Mouse (Mus musculus) midbrain, embryonic 16.5 days (tissue): ENCODE measurements around the gene Pdgfra. TPM values are rescaled to one million over a fixed set of nuclear protein-coding genes. Genes with fewer than 3 reads are reported as not detected.
A peak's percentile ranks its signal among the peaks of the same experiment; 100 is the strongest.

ENCODE experiments used
- ATAC-seq: fragments of 200-750 bp; cut with Nextera tagmentation; 2 replicates; pipeline ENCODE4 v1.8.0; 2017; ENCODE audit warnings: moderate TSS enrichment
- H3K27ac ChIP-seq: fragments of 300-500 bp; sonication (generic); 2 replicates; pipeline ENCODE4 v1.5.1; 2014; ENCODE audit warnings: mild to moderate bottlenecking, low read length, mixed read lengths
- H3K27me3 ChIP-seq: fragments of 300-500 bp; sonication (generic); 2 replicates; pipeline ENCODE4 v1.6.1; 2014; ENCODE audit warnings: low read depth, low read length, mixed read lengths; ENCODE audit not compliant: control insufficient read depth, insufficient read depth
- H3K36me3 ChIP-seq: fragments of 300-500 bp; sonication (generic); 2 replicates; pipeline ENCODE4 v1.6.1; 2014; ENCODE audit warnings: mild to moderate bottlenecking, low read length, moderate library complexity, mixed read lengths; ENCODE audit not compliant: control insufficient read depth, insufficient read depth
- H3K4me1 ChIP-seq: fragments of 300-500 bp; sonication (generic); 2 replicates; pipeline ENCODE4 v1.6.1; 2014; ENCODE audit warnings: mild to moderate bottlenecking, low read length, mixed read lengths; ENCODE audit not compliant: control insufficient read depth, insufficient read depth
- H3K4me2 ChIP-seq: fragments of 300-500 bp; sonication (generic); 2 replicates; pipeline ENCODE4 v1.6.1; 2014; ENCODE audit warnings: mild to moderate bottlenecking, low read length, mixed read lengths
- H3K4me3 ChIP-seq: fragments of 300-500 bp; sonication (generic); 2 replicates; pipeline ENCODE4 v1.5.1; 2014; ENCODE audit warnings: low read depth, mild to moderate bottlenecking, low read length, moderate library complexity, mixed read lengths
- H3K9ac ChIP-seq: fragments of 300-500 bp; sonication (generic); 2 replicates; pipeline ENCODE4 v1.6.1; 2014; ENCODE audit warnings: low read depth, low read length, mixed read lengths
- H3K9me3 ChIP-seq: fragments of 300-500 bp; sonication (generic); replicated peaks from 2 replicates; pipeline ENCODE4 v1.6.1; 2014; ENCODE audit warnings: mild to moderate bottlenecking, low read length, mixed read lengths; ENCODE audit not compliant: control insufficient read depth, poor library complexity, severe bottlenecking
- WGBS: fragments of 180-500 bp; shearing (Covaris S2); extraction: QIAGEN DNeasy Blood & Tissue Kit; methylation state at CpG from one replicate; pipeline ENCODE4 v1.1.7; 2014; 5-methylcytosine and 5-hydroxymethylcytosine counted together
- polyA plus RNA-seq: library from polyadenylated mRNA; unstranded; fragments of >200 nt; fragmentation: Nextera tagmentation; extraction: Ambion mirVana; gene quantifications from 2 replicates; pipeline ENCODE4 v1.2.1, GENCODE M21; 2015

The Pdgfra gene
- polyA plus RNA-seq, 1 experiment from 2014 or later, result 15.2 TPM

GRCm38 (mm10) chr5:75214520-75214919 lies 62.4 kb downstream of the Pdgfra start:
- no peak overlapping the region for H3K4me3 ChIP-seq
- H3K27ac ChIP-seq, result no peak overlapping the region
- H3K27me3 ChIP-seq, result no peaks in the 10 kb centered on the region
- no peaks in the 10 kb centered on the region for H3K36me3 ChIP-seq
- ATAC-seq, result peak; percentile 65; the same call in 1 of the 2 replicates
- H3K9ac ChIP-seq, result no peak overlapping the region
- no peak overlapping the region for H3K4me2 ChIP-seq
- WGBS, result 49% methylated on average over 6 of the region's 6 CpGs
- no peaks in the 10 kb centered on the region for H3K9me3 ChIP-seq
- H3K4me1 ChIP-seq, result no peaks in the 10 kb centered on the region

DNA sequence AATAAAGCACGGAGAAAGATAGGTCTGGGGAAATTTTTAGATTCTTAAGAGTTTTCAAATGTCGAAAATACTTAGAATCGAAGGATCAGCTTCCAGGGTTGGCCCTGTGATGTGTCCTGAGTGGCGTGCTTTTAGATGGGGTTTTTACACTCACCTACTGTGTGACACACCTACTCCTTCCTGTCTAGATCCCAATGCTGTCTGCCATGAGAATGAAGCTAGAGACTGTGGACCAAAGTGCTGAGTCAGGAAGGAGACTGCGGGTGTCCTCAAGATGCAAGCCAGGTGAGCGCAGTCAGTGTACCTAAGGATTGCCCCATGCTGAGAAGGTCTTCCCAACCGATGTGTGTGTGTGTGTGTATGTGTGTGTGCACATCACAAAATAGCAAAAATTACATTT lies 62.8 kb downstream of the Pdgfra start:
- no peak overlapping the region for H3K4me2 ChIP-seq
- no peaks in the 10 kb centered on the region for H3K4me1 ChIP-seq
- no peaks in the 10 kb centered on the region for H3K27me3 ChIP-seq
- 78% methylated on average over 7 of the region's 7 CpGs for WGBS
- H3K36me3 ChIP-seq, result no peaks in the 10 kb centered on the region
- H3K4me3 ChIP-seq, result no peak overlapping the region
- peak overlapping the region; percentile 3; the same call in 1 of the 2 replicates for H3K9ac ChIP-seq
- no peak overlapping the region for H3K27ac ChIP-seq
- peak; percentile 47; the same call in 1 of the 2 replicates for ATAC-seq
- no peaks in the 10 kb centered on the region for H3K9me3 ChIP-seq

DNA sequence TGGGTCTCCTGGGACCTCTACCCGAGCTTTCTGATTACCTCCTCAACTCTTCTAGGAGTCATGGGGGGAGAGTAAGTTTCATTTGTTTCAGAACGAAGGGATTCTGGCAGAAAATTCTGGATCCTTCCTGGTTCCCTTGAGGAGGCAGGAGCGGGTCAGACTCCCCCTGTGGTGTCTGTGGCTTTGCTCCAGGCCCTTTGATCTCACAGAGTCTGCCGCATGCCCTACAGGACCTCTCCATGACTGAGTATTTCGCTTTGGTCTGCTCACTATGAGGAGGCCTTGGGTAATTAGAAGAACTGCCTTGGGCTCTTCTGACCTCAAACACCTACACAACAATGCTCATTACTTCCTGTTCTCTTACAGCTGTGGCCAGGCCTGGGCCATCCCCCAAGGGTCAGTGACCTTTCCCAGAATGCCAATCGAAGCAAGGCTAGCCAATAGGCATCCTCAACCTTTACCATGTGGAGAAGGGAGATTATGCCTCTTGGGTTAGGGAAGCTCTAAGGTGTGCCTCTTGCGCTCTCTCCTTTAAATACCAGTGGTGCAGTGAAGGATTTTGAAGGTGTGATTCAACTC lies 63.7 kb downstream of the Pdgfra start:
- no peak for ATAC-seq
- Histone ChIP-seq H3K9me3 (no peaks in the 10 kb centered on the region), H3K4me2 (no peak overlapping the region), H3K36me3 (no peaks in the 10 kb centered on the region), H3K4me1 (no peaks in the 10 kb centered on the region), H3K27ac (no peak overlapping the region), H3K9ac (no peak overlapping the region), H3K4me3 (no peak overlapping the region), H3K27me3 (no peaks in the 10 kb centered on the region)
- 68% methylated on average over 7 of the region's 7 CpGs for WGBS

GRCm38 (mm10) chr5:75221610-75222009 lies 69.5 kb downstream of the Pdgfra start:
- Histone ChIP-seq H3K4me1 (peaks cover 6% of the 10 kb centered on the region), H3K9ac (no peak overlapping the region), H3K36me3 (no peaks in the 10 kb centered on the region), H3K4me3 (no peak overlapping the region), H3K27ac (no peak overlapping the region), H3K4me2 (no peak overlapping the region), H3K27me3 (no peaks in the 10 kb centered on the region), H3K9me3 (no peaks in the 10 kb centered on the region)
- no peak for ATAC-seq
- 85% methylated on average over 10 of the region's 10 CpGs for WGBS

DNA sequence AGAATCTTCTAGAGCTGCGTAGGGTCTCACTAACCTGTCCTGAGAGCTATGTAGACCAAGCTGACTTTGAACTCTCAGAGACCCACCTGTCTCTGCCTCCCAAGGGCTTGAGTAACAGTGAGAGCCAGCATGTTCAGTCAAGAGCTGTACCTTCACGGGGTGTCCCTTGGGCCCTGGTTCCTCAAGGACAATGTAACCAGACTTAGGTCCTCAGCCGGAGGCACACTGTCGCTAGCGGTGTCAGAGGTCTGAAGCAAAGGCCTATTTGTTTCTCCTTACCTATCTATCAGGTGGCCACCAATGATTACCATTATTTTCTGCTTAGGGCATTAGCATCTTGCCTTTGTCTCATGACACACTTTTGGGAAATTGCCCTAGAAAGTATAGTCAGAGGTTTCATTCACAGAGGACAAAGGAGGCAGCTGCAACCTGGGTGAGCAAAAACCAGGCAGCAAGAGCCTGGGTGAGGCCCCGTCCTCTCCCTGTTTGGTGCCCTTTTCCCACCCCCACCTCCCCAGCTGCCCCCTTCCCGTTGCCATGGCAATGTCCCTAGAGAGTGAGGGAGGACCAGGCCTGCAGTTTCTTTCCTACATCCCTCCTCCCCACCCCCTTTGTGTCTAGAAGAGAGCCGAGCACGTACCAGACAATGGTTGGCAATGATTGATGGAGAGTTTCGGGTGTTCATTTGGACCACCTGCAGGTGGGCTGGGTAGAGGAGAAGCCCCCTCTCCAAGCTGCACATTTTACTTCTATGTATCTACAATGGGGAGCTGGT lies 70.6 kb downstream of the Pdgfra start:
- H3K27me3 ChIP-seq, result no peaks in the 10 kb centered on the region
- no peak overlapping the region for H3K27ac ChIP-seq
- ATAC-seq, result no peak
- no peak overlapping the region for H3K9ac ChIP-seq
- WGBS, result 42% methylated on average over 10 of the region's 10 CpGs
- no peak overlapping the region for H3K4me3 ChIP-seq
- H3K36me3 ChIP-seq, result no peaks in the 10 kb centered on the region
- H3K4me1 ChIP-seq, result peaks cover 6% of the 10 kb centered on the region
- H3K4me2 ChIP-seq, result no peak overlapping the region
- no peaks in the 10 kb centered on the region for H3K9me3 ChIP-seq

- no peak overlapping the region for H3K4me3 ChIP-seq
- H3K4me1 ChIP-seq, result no peaks in the 10 kb centered on the region
- H3K36me3 ChIP-seq, result no peaks in the 10 kb centered on the region
- no peak overlapping the region for H3K27ac ChIP-seq
- ATAC-seq, result no peak
- no peaks in the 10 kb centered on the region for H3K27me3 ChIP-seq
- no peak overlapping the region for H3K9ac ChIP-seq
- no peak overlapping the region for H3K4me2 ChIP-seq
- 27% methylated on average over 2 of the region's 2 CpGs for WGBS
- H3K9me3 ChIP-seq, result no peaks in the 10 kb centered on the region; the same call in 1 of the 2 replicates
Observed at GRCm38 (mm10) chr5:75238363-75238762, 86.3 kb downstream of the Pdgfra start.

- Histone ChIP-seq H3K27ac (no peak overlapping the region; the same call in 1 of the 2 replicates), H3K27me3 (no peaks in the 10 kb centered on the region), H3K4me3 (no peak overlapping the region), H3K36me3 (no peaks in the 10 kb centered on the region), H3K4me2 (no peak overlapping the region), H3K4me1 (no peaks in the 10 kb centered on the region), H3K9ac (no peak overlapping the region), H3K9me3 (no peaks in the 10 kb centered on the region; the same call in 1 of the 2 replicates)
- WGBS, result 70% methylated on average over 15 of the region's 15 CpGs
- ATAC-seq, result no peak
Observed at GRCm38 (mm10) chr5:75238928-75239777, 87.1 kb downstream of the Pdgfra start.

DNA sequence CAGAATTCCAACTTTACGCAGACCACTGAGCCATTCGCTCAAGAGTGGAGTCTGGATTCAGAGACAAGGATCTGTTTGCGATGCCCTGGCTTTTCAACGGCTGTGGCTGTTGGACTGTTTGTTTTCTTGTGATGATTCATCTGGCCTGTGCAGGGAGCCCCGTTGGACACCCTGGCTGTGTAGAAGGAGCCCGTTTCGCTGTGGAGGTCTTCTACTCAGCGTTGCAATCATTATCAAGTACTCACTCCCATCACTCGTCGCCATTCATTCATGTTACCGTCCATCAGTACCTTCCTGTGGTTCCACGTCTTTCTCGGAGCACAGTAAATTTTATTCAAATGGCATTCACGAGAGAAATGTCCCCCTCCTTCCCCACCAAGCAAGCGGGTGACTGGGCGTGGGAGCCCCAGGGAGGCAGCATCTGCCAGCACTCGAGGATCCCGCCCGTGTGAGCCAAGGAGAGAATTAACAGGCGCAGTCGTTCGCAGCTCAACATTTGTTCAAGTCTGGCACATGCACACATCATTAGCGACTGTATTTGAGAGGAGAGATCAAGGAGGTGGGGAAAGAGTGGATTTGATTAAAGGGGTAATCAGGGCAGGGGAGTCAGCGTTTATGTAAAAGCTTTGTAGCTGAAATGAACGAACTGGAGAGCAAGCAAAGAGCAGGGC lies 95.1 kb downstream of the Pdgfra start:
- H3K36me3 ChIP-seq, result no peaks in the 10 kb centered on the region
- 39% methylated on average over 25 of the region's 25 CpGs for WGBS
- peak; percentile 54; the same call in 1 of the 2 replicates for ATAC-seq
- H3K4me1 ChIP-seq, result peaks cover 5% of the 10 kb centered on the region; the same call in 1 of the 2 replicates
- no peak overlapping the region for H3K9ac ChIP-seq
- no peak overlapping the region for H3K4me3 ChIP-seq
- peak overlapping the region; percentile 31 for H3K4me2 ChIP-seq
- H3K27ac ChIP-seq, result no peak overlapping the region
- H3K27me3 ChIP-seq, result no peaks in the 10 kb centered on the region
- no peaks in the 10 kb centered on the region for H3K9me3 ChIP-seq
